Mouse (Mus musculus) cerebellum, adult 2 months (tissue): ENCODE data around the gene Spata21. TPM values are rescaled to one million over a fixed set of nuclear protein-coding genes. Genes with fewer than 3 reads are reported as not detected.
"Not testable (repeated sequence)": the region's sequence is repeated elsewhere in the genome, so short reads cannot be mapped to it uniquely, and the experiment has no call there.

ENCODE experiments used
- DNase-seq, 2 experiments: peaks; one replicate each; pipeline ENCODE4 v3.0.0; 2021
- H3K27ac ChIP-seq: fragments of 200-500 bp; 2 replicates; pipeline ENCODE4 v1.5.1; 2012; ENCODE audit warnings: low read length, control low read depth, inconsistent platforms; ENCODE audit not compliant: insufficient read depth
- H3K27me3 ChIP-seq: fragments of 200-500 bp; 2 replicates; pipeline ENCODE4 v1.6.1; 2012; ENCODE audit warnings: inconsistent platforms, mild to moderate bottlenecking, low read length, moderate library complexity; ENCODE audit not compliant: control insufficient read depth, insufficient read depth
- H3K4me1 ChIP-seq: fragments of 200-500 bp; 2 replicates; pipeline ENCODE4 v1.6.1; 2011; ENCODE audit warnings: low read length; ENCODE audit not compliant: control insufficient read depth, insufficient read depth
- H3K4me3 ChIP-seq: fragments of 200-500 bp; replicated peaks from 2 replicates; pipeline ENCODE3; 2011; ENCODE audit warnings: mild to moderate bottlenecking, low read depth, low read length, control low read depth; ENCODE audit not compliant: insufficient read depth
- CTCF ChIP-seq: fragments of 200-500 bp; IDR thresholded peaks from 2 replicates; pipeline ENCODE4 v1.5.1; 2011; ENCODE audit warnings: low read depth, mild to moderate bottlenecking, control low read depth, low read length, moderate library complexity, borderline replicate concordance; ENCODE audit not compliant: insufficient read depth
- POLR2A ChIP-seq: fragments of 200-500 bp; IDR thresholded peaks from 2 replicates; pipeline ENCODE4 v1.6.1; 2011; ENCODE audit warnings: low read length, control low read depth, borderline replicate concordance; ENCODE audit not compliant: insufficient read depth
- WGBS: fragments of 180-500 bp; shearing (Covaris S2); methylation state at CpG from one replicate; pipeline ENCODE4 v1.1.7; 2018; 5-methylcytosine and 5-hydroxymethylcytosine counted together
- polyA plus RNA-seq: library from polyadenylated mRNA; depleted of rRNA; stranded (reverse); fragments of >200 nt; gene quantifications from 2 replicates; pipeline ENCODE4 v1.2.3, GENCODE M21; 2012

Gene Spata21
- polyA plus RNA-seq, 1 experiment: 0.21 TPM

DNA sequence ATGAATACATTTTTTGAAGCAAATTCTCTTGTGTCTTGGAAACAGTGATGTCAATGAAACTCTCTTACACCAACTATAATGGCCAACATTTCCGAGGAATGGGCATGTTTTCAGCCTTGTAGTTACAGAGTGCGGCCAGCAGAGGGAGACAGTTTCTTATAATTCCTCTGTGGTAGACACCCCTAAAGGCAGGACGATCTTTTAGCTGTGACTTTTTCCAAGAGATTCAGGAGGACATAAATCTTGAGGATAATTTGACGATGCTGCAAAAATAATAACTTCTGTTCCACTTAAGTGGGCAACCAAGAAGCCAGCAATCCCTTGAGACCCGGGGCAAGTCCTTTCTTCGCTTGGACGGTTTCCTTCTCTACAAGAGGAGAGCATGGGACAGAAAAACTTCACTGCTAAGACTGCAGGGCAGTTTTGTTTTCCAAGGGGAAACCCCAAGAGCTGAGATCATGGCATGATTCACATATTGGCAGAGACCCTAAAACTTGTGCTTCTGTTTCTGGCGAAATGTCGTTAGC, 54.2 kb downstream of the Spata21 start:
- peak; percentile 70 for TF ChIP-seq CTCF
- TF ChIP-seq POLR2A: no peak
- WGBS: 14% methylated on average over 9 of the region's 9 CpGs
- H3K27me3 ChIP-seq: no peaks in the 10 kb centered on the region
- DNase-seq: peak; percentile 77 to 81
- peaks cover 2% of the 10 kb centered on the region; the same call in 1 of the 2 replicates for H3K4me1 ChIP-seq
- no peak overlapping the region for H3K4me3 ChIP-seq
- no peak overlapping the region for H3K27ac ChIP-seq

DNA sequence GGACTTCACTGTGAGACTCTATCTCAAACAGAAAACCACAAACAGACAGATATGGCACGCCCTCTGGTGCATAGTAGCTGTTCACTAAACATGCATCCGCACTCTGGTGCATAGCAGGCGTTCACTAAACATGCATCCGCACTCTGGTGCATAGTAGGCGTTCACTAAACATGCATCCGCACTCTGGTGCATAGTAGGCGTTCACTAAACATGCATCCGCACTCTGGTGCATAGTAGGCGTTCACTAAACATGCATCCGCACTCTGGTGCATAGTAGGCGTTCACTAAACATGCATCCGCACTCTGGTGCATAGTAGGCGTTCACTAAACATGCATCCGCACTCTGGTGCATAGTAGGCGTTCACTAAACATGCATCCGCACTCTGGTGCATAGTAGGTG, 57.0 kb downstream of the Spata21 start:
- H3K27ac ChIP-seq, H3K4me3 ChIP-seq, DNase-seq, H3K27me3 ChIP-seq, H3K4me1 ChIP-seq: not testable (repeated sequence)
- 89% methylated on average over 10 of the region's 16 CpGs for WGBS

DNA sequence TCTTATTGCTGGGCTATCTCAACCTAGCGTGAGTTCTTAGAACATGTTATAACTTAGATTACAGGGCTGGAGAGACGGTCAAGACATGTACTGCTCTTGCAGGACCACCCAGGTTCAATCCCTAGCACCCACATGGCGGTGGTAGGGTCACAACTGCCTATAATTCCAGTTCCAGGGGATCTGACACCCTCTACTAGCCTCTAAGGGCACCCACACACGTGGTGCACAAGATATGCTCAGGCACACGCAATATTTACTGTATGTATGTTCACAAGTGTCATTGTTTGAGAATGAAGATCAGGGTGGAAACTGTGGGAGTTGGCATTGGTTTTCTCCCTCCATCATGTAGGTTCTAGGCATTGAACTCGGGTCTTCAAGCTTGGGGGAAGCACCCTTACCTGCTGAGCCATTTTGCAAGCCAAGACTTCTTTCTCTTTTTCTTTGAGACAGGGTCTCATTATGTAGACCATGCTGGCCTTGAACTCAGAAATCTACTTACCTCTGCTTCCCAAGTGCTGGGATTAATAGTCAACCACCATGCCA, 58.4 kb downstream of the Spata21 start:
- DNase-seq: no peak
- no peaks in the 10 kb centered on the region for H3K27me3 ChIP-seq
- TF ChIP-seq POLR2A: no peak
- H3K4me1 ChIP-seq: no peaks in the 10 kb centered on the region
- H3K27ac ChIP-seq: no peak overlapping the region
- no peak overlapping the region for H3K4me3 ChIP-seq
- 95% methylated on average over 6 of the region's 6 CpGs for WGBS

DNA sequence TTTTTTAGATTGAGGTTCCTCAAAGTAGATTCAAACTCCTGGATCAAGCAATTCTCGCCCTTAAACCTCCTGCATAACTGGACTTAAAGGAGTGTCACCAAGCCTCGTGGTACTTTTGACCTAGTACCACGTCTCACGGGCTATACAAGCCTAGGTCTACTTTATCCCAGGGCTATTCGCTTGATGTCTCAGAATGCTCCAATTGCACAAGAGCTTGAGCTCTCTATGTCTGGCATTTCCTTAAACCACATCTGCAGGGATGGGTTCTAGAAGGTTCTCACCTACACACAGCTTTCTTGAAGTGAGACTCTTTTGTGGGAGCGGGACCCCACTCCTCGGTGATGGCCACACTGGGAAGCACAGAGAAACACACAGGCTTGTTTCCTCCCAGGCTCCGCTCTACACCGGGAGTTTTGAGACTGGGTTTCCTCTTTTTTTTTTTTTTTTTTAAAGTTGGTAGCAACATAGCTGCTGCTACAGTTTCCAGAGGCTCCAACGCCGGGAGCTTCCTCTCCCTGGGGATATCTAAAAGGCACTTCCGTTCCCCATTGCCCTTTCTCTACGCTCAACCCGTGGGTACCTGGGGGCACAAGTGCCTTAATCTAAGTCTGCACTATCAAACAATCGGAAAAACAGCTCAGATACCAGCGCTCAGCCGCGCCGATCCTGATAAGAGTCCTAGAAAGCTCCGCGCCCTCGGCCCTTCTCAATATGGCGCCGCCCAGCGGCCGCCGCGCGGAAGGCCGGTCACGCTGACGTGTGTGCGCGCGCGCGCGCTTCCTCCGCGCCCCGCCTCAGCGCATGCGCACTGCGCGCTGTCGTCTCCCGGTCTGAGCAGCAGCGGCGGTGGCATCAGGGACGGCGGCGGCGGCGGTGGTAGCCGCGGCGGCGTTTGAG, 59.2 kb downstream of the Spata21 start, which contains the start of gene Fbxo42:
TSS of gene Fbxo42 (plus strand) at position 802 of the 897 bp plus-strand sequence.
- WGBS: 7% methylated on average over 57 of the region's 58 CpGs
- peak; percentile 63; the same call in 1 of the 2 replicates for TF ChIP-seq CTCF
- peak; percentile 81 for TF ChIP-seq POLR2A

GRCm38 (mm10) chr4:141148009-141148801, 60.1 kb downstream of the Spata21 start:
- Histone ChIP-seq H3K27ac (peak overlapping the region; percentile 41), H3K27me3 (no peaks in the 10 kb centered on the region), H3K4me3 (peak overlapping the region; percentile 99), H3K4me1 (peaks cover 9% of the 10 kb centered on the region; the same call in 1 of the 2 replicates)
- TF ChIP-seq POLR2A (no peak), CTCF (no peak)
- under 1% methylated on average over 63 of the region's 66 CpGs for WGBS
- peak in 1 of 2 experiments; percentile 44 for DNase-seq

More for the DNA sequence above, 59.2 kb downstream of the Spata21 start, which contains the start of gene Fbxo42:
- Histone ChIP-seq H3K4me3 (peak within 1 kb of the TSS; percentile 99), H3K4me1 (peaks cover 3% of the 10 kb centered on the region; the same call in 1 of the 2 replicates), H3K27ac (peak within 1 kb of the TSS; percentile 96), H3K27me3 (no peaks in the 10 kb centered on the region)
- peak; percentile 94 to 96 for DNase-seq

DNA sequence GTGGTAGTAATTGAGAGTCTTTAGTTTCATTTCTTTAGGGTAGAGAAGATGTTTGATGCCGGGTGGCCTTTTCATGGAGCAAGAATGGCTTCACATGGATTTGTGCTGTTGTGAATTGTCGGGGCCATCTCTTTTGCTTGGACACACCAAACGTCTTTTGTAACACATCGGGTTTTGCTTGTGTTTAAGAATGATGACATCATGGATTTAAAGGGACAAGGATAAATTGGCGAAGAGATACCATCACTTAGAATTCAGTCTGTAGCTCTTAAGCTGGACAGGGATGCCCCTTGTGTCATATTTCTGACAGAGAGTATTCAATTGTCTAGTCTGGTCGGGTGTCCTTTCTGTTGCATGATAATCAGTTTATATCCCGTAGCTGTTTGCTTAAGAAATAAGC, 61.0 kb downstream of the Spata21 start:
- peak overlapping the region; percentile 28 for H3K4me3 ChIP-seq
- no peaks in the 10 kb centered on the region for H3K27me3 ChIP-seq
- TF ChIP-seq POLR2A: no peak
- no peak for TF ChIP-seq CTCF
- DNase-seq: no peak
- WGBS: 8% methylated on average over 7 of the region's 7 CpGs
- peaks cover 9% of the 10 kb centered on the region; the same call in 1 of the 2 replicates for H3K4me1 ChIP-seq
- no peak overlapping the region for H3K27ac ChIP-seq

DNA sequence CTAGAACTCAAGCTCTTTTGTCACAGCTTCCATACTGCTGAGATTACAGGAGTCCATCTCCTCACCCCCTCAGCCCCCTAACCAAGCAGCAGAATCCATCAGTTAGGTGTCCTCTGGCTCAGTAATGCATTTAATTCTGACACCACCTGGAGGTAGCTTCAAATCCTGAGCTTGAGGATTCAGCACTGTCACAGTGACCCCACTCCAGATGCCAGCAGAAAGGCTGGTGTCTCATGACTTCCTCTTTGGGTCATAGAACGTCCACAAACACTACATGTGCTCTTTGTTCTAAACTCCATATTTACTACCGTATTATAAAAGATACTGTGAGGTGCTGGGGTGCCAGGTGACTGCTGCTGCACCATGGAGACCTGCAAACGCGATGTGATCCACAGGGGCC, 69.4 kb downstream of the Spata21 start:
- DNase-seq: no peak
- Histone ChIP-seq H3K4me3 (no peak overlapping the region), H3K27ac (no peak overlapping the region), H3K27me3 (no peaks in the 10 kb centered on the region), H3K4me1 (peaks cover 11% of the 10 kb centered on the region)
- 52% methylated on average over 4 of the region's 4 CpGs for WGBS
- no peak for TF ChIP-seq POLR2A
- no peak for TF ChIP-seq CTCF
